Mouse (Mus musculus): ENCODE measurements at regions not wholly inside any gene's neighbourhood (a gene's known extent, or its start where the extent isn't known, plus 50 kb on each side); places are given as distances from the start of the nearest gene placed in this dataset.
A peak's percentile ranks its signal among the peaks of the same experiment; 100 is the strongest.

- DNase-seq (ENCODE audit: low spot score): no peak
These were observed 292.9 kb upstream of the Cobl start for GRCm38 (mm10) chr11:12757677-12758076.

GRCm38 (mm10) chr11:12750016-12750415 lies 285.3 kb upstream of the Cobl start:
- no peak for DNase-seq (ENCODE audit: low spot score)

GRCm38 (mm10) chr11:12749245-12749644 lies 284.5 kb upstream of the Cobl start:
- no peak for DNase-seq (ENCODE audit: low spot score)

- no peak for DNase-seq (ENCODE audit: low spot score)
These were observed 277.4 kb upstream of the Cobl start for GRCm38 (mm10) chr11:12742159-12742523.

GRCm38 (mm10) chr11:12741418-12742158 lies 276.8 kb upstream of the Cobl start:
- no peak for DNase-seq (ENCODE audit: low spot score)

GRCm38 (mm10) chr11:12734274-12734673 lies 269.5 kb upstream of the Cobl start:
- no peak for DNase-seq (ENCODE audit: low spot score)

GRCm38 (mm10) chr11:12727293-12727692 lies 262.5 kb upstream of the Cobl start:
- no peak for DNase-seq (ENCODE audit: low spot score)

- DNase-seq (ENCODE audit: low spot score): no peak
These were observed 261.7 kb upstream of the Cobl start for GRCm38 (mm10) chr11:12726492-12726891.

- no peak for DNase-seq (ENCODE audit: low spot score)
These were observed 257.6 kb upstream of the Cobl start for GRCm38 (mm10) chr11:12722320-12722719.

- DNase-seq (ENCODE audit: low spot score): no peak
These were observed 255.4 kb upstream of the Cobl start for GRCm38 (mm10) chr11:12720169-12720568.

GRCm38 (mm10) chr11:12696321-12696720 lies 231.6 kb upstream of the Cobl start:
- DNase-seq (ENCODE audit: low spot score): peak; percentile 6

- DNase-seq (ENCODE audit: low spot score): no peak
These were observed 228.1 kb upstream of the Cobl start for GRCm38 (mm10) chr11:12692836-12693235.

- no peak for DNase-seq (ENCODE audit: low spot score)
These were observed 222.0 kb upstream of the Cobl start for GRCm38 (mm10) chr11:12686717-12687116.

- DNase-seq (ENCODE audit: low spot score): no peak
These were observed 197.2 kb upstream of the Cobl start for GRCm38 (mm10) chr11:12661824-12662443.

GRCm38 (mm10) chr11:12658847-12659246 lies 194.1 kb upstream of the Cobl start:
- DNase-seq (ENCODE audit: low spot score): no peak

- peak; percentile 12 for DNase-seq (ENCODE audit: low spot score)
These were observed 191.7 kb upstream of the Cobl start for GRCm38 (mm10) chr11:12656450-12656849.

Data from embryo, embryonic 10 days (tissue).